Mouse (Mus musculus): ENCODE data around the gene Pank1. TPM values are rescaled to one million over a fixed set of nuclear protein-coding genes. Genes with fewer than 3 reads are reported as not detected.

The Pank1 gene
- total and polyA plus RNA-seq, 3 experiments, result 1.8 to 3.2 (median 2.9) TPM

DNA sequence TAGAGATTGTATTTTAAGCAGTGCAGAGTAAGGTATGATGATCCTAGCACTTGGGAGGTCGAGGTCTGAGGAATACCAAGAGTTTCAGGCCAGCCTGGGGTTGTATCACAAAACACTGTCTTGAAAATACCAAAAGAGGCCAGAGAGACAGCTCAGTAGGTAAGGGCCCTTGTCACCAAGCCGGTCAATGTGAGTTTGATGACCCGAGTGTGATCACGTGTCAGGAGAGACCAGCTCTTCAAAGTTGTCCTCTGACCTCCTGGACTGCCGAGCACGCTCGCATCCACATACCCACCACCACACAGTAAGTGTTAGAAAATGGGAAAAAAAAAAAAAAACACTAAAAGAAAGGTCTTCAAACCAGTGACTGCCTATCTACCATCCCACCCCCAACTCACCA, 2.6 kb downstream of the Pank1 start:
- H3K36me3 ChIP-seq (replicated peaks in 1 of 2; ENCODE audit: control insufficient read depth in 1 of 2, insufficient read depth in 1 of 2, low read length in 1 of 2), result peaks cover 0 to 1% of the 10 kb centered on the region in 2 experiments
- H3K9ac ChIP-seq (ENCODE audit: insufficient read depth, low read depth), result no peak overlapping the region
- TF ChIP-seq MAZ (IDR thresholded peaks at IDR 0.05; ENCODE audit: low read depth, low read length) (no peak), NRF1 (IDR thresholded peaks at IDR 0.05; ENCODE audit: low read depth, low read length) (no peak), TCF12 (IDR thresholded peaks at IDR 0.05; ENCODE audit: low read depth, low read length) (no peak), IRF4 (IDR thresholded peaks at IDR 0.05; ENCODE audit: low read depth, low read length) (no peak), JUN (IDR thresholded peaks at IDR 0.05; ENCODE audit: insufficient read depth, low read depth, low read length) (no peak)
- dilution Hi-C loops (cut with MboI; ENCODE audit: extremely low pct_ligation_motif_present, extremely low pct_unique_long_range_greater_than_20kb, low sequenced_read_pairs) (no loop called here), in situ Hi-C loops (cut with MboI; ENCODE audit: low pct_ligation_motif_present, low pct_unique_long_range_greater_than_20kb, low sequenced_read_pairs) (no loop called here)
- H3K27me3 ChIP-seq (replicated peaks), result peaks cover 2% of the 10 kb centered on the region
- no peak for DNase-seq (ENCODE audit: extremely low read depth)
- no peaks in the 10 kb centered on the region for H3K9me3 ChIP-seq (replicated peaks; ENCODE audit: low read length)
- no peaks in the 10 kb centered on the region; the same call in 1 of the 2 replicates for H3K79me2 ChIP-seq (replicated peaks; ENCODE audit: control insufficient read depth, extremely low read depth, insufficient read depth, poor library complexity, severe bottlenecking)
- H3K4me1 ChIP-seq (ENCODE audit: control insufficient read depth in 1 of 2, insufficient read depth in 2 of 2), result peaks cover 0 to 23% of the 10 kb centered on the region in 2 experiments; a peak in 2 of 4 replicates
- H3K27ac ChIP-seq (ENCODE audit: insufficient read depth, low read depth), result no peak overlapping the region
- no peak overlapping the region for H3K4me2 ChIP-seq (ENCODE audit: insufficient read depth, low read depth, poor library complexity, severe bottlenecking)
- H3K4me3 ChIP-seq (replicated peaks in 1 of 3; ENCODE audit: low read depth in 2 of 3, low read length in 2 of 3, poor library complexity in 1 of 3), result no peak overlapping the region

- Histone ChIP-seq H3K4me2 (ENCODE audit: insufficient read depth, low read depth, poor library complexity, severe bottlenecking) (no peak overlapping the region), H3K4me1 (ENCODE audit: control insufficient read depth in 1 of 2, insufficient read depth in 2 of 2) (peaks cover 0 to 7% of the 10 kb centered on the region in 2 experiments; a peak in 2 of 4 replicates), H3K27me3 (replicated peaks) (no peaks in the 10 kb centered on the region), H3K79me2 (replicated peaks; ENCODE audit: control insufficient read depth, extremely low read depth, insufficient read depth, poor library complexity, severe bottlenecking) (no peaks in the 10 kb centered on the region; the same call in 1 of the 2 replicates), H3K4me3 (replicated peaks in 1 of 3; ENCODE audit: low read depth in 2 of 3, low read length in 2 of 3, poor library complexity in 1 of 3) (no peak overlapping the region), H3K27ac (ENCODE audit: insufficient read depth, low read depth) (no peak overlapping the region), H3K9me3 (replicated peaks; ENCODE audit: low read length) (no peaks in the 10 kb centered on the region), H3K36me3 (replicated peaks in 1 of 2; ENCODE audit: control insufficient read depth in 1 of 2, insufficient read depth in 1 of 2, low read length in 1 of 2) (no peaks in the 10 kb centered on the region), H3K9ac (ENCODE audit: insufficient read depth, low read depth) (no peak overlapping the region)
- dilution Hi-C loops (cut with MboI; ENCODE audit: extremely low pct_ligation_motif_present, extremely low pct_unique_long_range_greater_than_20kb, low sequenced_read_pairs), result no loop called here
- in situ Hi-C loops (cut with MboI; ENCODE audit: low pct_ligation_motif_present, low pct_unique_long_range_greater_than_20kb, low sequenced_read_pairs), result no loop called here
- no peak for DNase-seq (ENCODE audit: extremely low read depth)
- no peak for TF ChIP-seq ZC3H11A (IDR thresholded peaks at IDR 0.05; ENCODE audit: low read depth, low read length)
- TF ChIP-seq PAX5 (IDR thresholded peaks at IDR 0.05; ENCODE audit: low read length), result no peak
- no peak for TF ChIP-seq UBTF (IDR thresholded peaks at IDR 0.05; ENCODE audit: low read depth, low read length)
- TF ChIP-seq BHLHE40 (IDR thresholded peaks at IDR 0.05; ENCODE audit: low read depth, low read length), result no peak
- no peak for TF ChIP-seq ZMIZ1 (IDR thresholded peaks at IDR 0.05; ENCODE audit: low read depth, low read length)
- TF ChIP-seq USF1 (IDR thresholded peaks at IDR 0.05; ENCODE audit: low read depth, low read length), result no peak
- TF ChIP-seq MAFK (IDR thresholded peaks at IDR 0.05; ENCODE audit: insufficient replicate concordance, low read length), result no peak
- no peak for TF ChIP-seq EP300 (IDR thresholded peaks at IDR 0.05; ENCODE audit: low read length)
- no peak for TF ChIP-seq NRF1 (IDR thresholded peaks at IDR 0.05; ENCODE audit: low read depth, low read length)
- no peak for TF ChIP-seq E2F4 (IDR thresholded peaks at IDR 0.05; ENCODE audit: insufficient replicate concordance, low read depth, low read length)
- TF ChIP-seq IRF4 (IDR thresholded peaks at IDR 0.05; ENCODE audit: low read depth, low read length), result no peak
Measured at GRCm38 (mm10) chr19:34869375-34869774, 9.9 kb downstream of the Pank1 start.

All from CH12.LX (cell line).